Mouse (Mus musculus): ENCODE data around the gene Mettl6. TPM values are rescaled to one million over a fixed set of nuclear protein-coding genes. Genes with fewer than 3 reads are reported as not detected.

Gene Mettl6
- total and polyA plus RNA-seq, 3 experiments = 35.6 to 39.2 TPM; not detected in 1

DNA sequence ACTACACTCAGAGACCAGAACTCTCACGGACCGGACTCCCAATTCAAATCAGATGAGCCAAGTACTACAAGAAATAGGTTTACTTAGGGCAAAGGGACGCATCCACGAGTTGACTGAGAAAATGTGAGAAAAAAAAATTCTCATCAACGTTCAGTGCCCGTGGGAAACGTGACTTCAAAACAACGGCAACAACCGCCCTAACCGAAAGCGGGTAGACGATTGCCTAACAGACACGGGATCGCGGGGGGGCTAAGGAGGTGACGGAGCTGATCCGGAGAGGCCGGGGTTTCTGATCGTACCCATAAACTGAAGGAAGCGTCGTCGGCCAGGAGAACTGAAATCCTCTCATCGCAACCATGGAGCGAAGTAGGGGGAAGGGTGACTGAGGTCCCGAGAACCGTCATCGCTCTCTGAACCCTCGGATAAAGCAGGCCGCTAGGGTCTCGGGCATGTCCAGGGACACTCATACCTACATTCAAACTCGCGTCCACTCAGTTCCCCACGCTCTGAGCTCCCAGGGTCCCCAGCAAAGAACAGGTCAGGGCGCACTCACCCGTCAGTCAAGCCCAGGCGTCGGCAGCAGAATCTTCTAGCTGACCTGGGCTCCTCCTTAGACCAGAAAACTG is 378 bp downstream of the Mettl6 start, which contains the start of gene Eaf1 (continued):
- TF ChIP-seq BHLHE40 (IDR thresholded peaks at IDR 0.05; ENCODE audit: borderline replicate concordance, low read depth, low read length) (peak; percentile 78; the same call in 1 of the 2 replicates), ZC3H11A (IDR thresholded peaks at IDR 0.05; ENCODE audit: low read depth, low read length) (no peak), ELF1 (IDR thresholded peaks at IDR 0.05; ENCODE audit: low read depth, low read length) (0 out of 2 replicates have a peak, but pooled peaks have one; percentile 25), USF1 (IDR thresholded peaks at IDR 0.05; ENCODE audit: low read depth, low read length) (no peak)

- Histone ChIP-seq H3K27ac (ENCODE audit: control insufficient read depth, low read depth, low read length) (peak overlapping the region; percentile 88), H3K4me3 (ENCODE audit: control insufficient read depth in 1 of 2, insufficient read depth in 1 of 2, low read depth in 2 of 2, low read length in 2 of 2) (peak overlapping the region; percentile 87 to 98), H3K9ac (ENCODE audit: control insufficient read depth, low read depth, low read length, poor library complexity, severe bottlenecking) (peak overlapping the region; percentile 95), H3K4me1 (ENCODE audit: control insufficient read depth in 1 of 2, insufficient read depth in 2 of 2, low read length in 2 of 2) (peaks cover 5 to 13% of the 10 kb centered on the region in 2 experiments), H3K9me3 (replicated peaks; ENCODE audit: insufficient read depth, low read length) (no peaks in the 10 kb centered on the region), H3K27me3 (ENCODE audit: control insufficient read depth in 1 of 2, insufficient read depth in 2 of 2, low read length in 2 of 2) (no peaks in the 10 kb centered on the region), H3K79me2 (ENCODE audit: control insufficient read depth, insufficient read depth, low read length, poor library complexity) (peaks cover 63% of the 10 kb centered on the region), H3K36me3 (ENCODE audit: control insufficient read depth in 1 of 2, insufficient read depth in 2 of 2, low read length in 2 of 2) (peaks cover 20 to 30% of the 10 kb centered on the region in 2 experiments)
- DNase-seq (ENCODE audit: low read depth, low spot score) = peak; percentile 56
- TF ChIP-seq MYB (IDR thresholded peaks at IDR 0.05; ENCODE audit: low read depth, low read length) (no peak), RAD21 (IDR thresholded peaks at IDR 0.05; ENCODE audit: low read depth, low read length) (no peak), ZNF384 (IDR thresholded peaks at IDR 0.05; ENCODE audit: low read depth, low read length) (no peak), E2F4 (IDR thresholded peaks at IDR 0.05; ENCODE audit: borderline replicate concordance, low read depth, low read length) (no peak), CHD1 (IDR thresholded peaks at IDR 0.05; ENCODE audit: low read depth, low read length) (no peak), ZKSCAN1 (IDR thresholded peaks at IDR 0.05; ENCODE audit: low read depth, low read length) (no peak), EP300 (IDR thresholded peaks at IDR 0.05; ENCODE audit: low read depth in 1 of 2, low read length in 2 of 2) (no peak)
Measured at GRCm38 (mm10) chr14:31493901-31494300, 939 bp downstream of the Mettl6 start.

DNA sequence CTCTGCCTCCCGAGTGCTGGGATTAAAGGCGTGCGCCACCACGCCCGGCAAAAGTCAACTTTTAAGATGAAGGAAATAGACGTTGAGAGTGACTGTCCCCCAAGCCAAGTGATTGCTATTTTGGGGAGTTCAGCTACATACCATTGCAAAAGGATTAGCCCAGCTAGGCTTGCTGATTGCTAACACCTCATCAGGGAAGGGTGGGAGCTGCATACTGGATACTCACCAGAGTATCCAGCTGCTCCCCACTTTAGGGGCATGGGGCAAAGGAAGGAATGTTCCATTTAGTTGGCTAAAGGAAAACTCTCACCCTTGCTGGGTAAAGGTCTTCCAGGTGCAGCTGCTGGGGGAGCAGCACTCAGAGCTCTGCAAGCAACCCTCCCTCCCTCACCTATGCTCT is 6.8 kb downstream of the Mettl6 start:
- Histone ChIP-seq H3K27ac (ENCODE audit: control insufficient read depth, low read depth, low read length) (no peak overlapping the region), H3K79me2 (ENCODE audit: control insufficient read depth, insufficient read depth, low read length, poor library complexity) (peaks cover 15% of the 10 kb centered on the region), H3K9ac (ENCODE audit: control insufficient read depth, low read depth, low read length, poor library complexity, severe bottlenecking) (no peak overlapping the region), H3K4me1 (ENCODE audit: control insufficient read depth in 1 of 2, insufficient read depth in 2 of 2, low read length in 2 of 2) (no peaks in the 10 kb centered on the region), H3K9me3 (replicated peaks; ENCODE audit: insufficient read depth, low read length) (no peaks in the 10 kb centered on the region), H3K4me3 (ENCODE audit: control insufficient read depth in 1 of 2, insufficient read depth in 1 of 2, low read depth in 2 of 2, low read length in 2 of 2) (no peak overlapping the region), H3K27me3 (ENCODE audit: control insufficient read depth in 1 of 2, insufficient read depth in 2 of 2, low read length in 2 of 2) (no peaks in the 10 kb centered on the region), H3K36me3 (ENCODE audit: control insufficient read depth in 1 of 2, insufficient read depth in 2 of 2, low read length in 2 of 2) (peaks cover 7 to 29% of the 10 kb centered on the region in 2 experiments)
- TF ChIP-seq MAX (IDR thresholded peaks at IDR 0.05; ENCODE audit: low read length) = no peak
- no peak for TF ChIP-seq MEF2A (IDR thresholded peaks at IDR 0.05; ENCODE audit: extremely low read depth, insufficient replicate concordance, low read depth, low read length, poor library complexity, severe bottlenecking)
- TF ChIP-seq NRF1 (IDR thresholded peaks at IDR 0.05; ENCODE audit: insufficient read depth, low read depth, low read length, poor library complexity, severe bottlenecking) = no peak
- no peak for TF ChIP-seq ELF1 (IDR thresholded peaks at IDR 0.05; ENCODE audit: low read depth, low read length)
- no peak for TF ChIP-seq MXI1 (IDR thresholded peaks at IDR 0.05; ENCODE audit: low read depth, low read length)
- TF ChIP-seq CHD1 (IDR thresholded peaks at IDR 0.05; ENCODE audit: low read depth, low read length) = no peak
- no peak for TF ChIP-seq GABPA (IDR thresholded peaks at IDR 0.05; ENCODE audit: low read depth, low read length)
- no peak for TF ChIP-seq CHD2 (IDR thresholded peaks at IDR 0.05; ENCODE audit: low read length)
- TF ChIP-seq SIN3A (IDR thresholded peaks at IDR 0.05; ENCODE audit: low read length) = no peak
- DNase-seq (ENCODE audit: low read depth, low spot score) = no peak
